Mouse (Mus musculus) embryonic fibroblast, embryonic 13.5 days (primary cell): ENCODE data around the gene Gm26741.

Source experiments
- CTCF ChIP-seq: IDR thresholded peaks from 2 replicates; pipeline ENCODE4 v1.5.1; 2011; ENCODE audit warnings: mild to moderate bottlenecking, control low read depth, low read length, moderate library complexity, borderline replicate concordance; ENCODE audit not compliant: insufficient read depth
- POLR2A ChIP-seq: IDR thresholded peaks from 2 replicates; pipeline ENCODE4 v1.6.1; 2011; ENCODE audit warnings: low read depth, mild to moderate bottlenecking, control low read depth, low read length, moderate library complexity

DNA sequence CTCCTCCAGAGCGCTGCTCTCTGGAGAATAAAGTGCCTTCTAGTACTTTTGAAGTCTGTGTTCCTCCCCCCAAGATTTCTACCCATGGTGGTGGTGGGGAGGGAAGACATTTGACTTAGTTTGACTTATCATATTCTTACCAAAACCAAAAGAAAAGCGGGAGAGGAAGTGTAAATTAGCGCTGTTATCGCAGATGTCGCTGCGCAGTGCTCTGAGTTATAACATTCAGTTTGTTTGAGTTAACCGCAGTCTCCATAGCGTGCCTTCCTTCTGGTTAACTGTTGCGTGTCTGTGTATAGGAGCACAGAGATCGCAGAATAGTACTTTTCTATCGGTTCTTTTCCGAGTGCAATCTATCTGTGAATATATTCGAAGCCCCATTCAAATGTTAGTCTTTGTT lies 46.6 kb downstream of the Gm26741 start:
- TF ChIP-seq POLR2A (no peak), CTCF (no peak)
